Mouse (Mus musculus) spleen, adult 2 months (tissue): ENCODE measurements at regions not wholly inside any gene's neighbourhood (a gene's known extent, or its start where the extent isn't known, plus 50 kb on each side); places are given as distances from the start of the nearest gene placed in this dataset.

Experiments used
- CTCF ChIP-seq: fragments of 200-500 bp; IDR thresholded peaks from 2 replicates; pipeline ENCODE4 v1.5.1; 2011; ENCODE audit warnings: mild to moderate bottlenecking, inconsistent platforms; ENCODE audit not compliant: insufficient read depth, insufficient read length, insufficient replicate concordance; ENCODE audit errors: extremely low read depth
- POLR2A ChIP-seq: fragments of 200-500 bp; IDR thresholded peaks from 2 replicates; pipeline ENCODE4 v1.6.1; 2011; ENCODE audit warnings: low read depth, low read length, inconsistent platforms

- no peak for TF ChIP-seq POLR2A
- no peak for TF ChIP-seq CTCF
These were observed 390.7 kb upstream of the Gm26657 start for GRCm38 (mm10) chr4:56349216-56349615.
